Mouse (Mus musculus) sigmoid colon, adult 10 weeks (tissue): ENCODE data around the gene Doc2g. TPM values are rescaled to one million over a fixed set of nuclear protein-coding genes. Genes with fewer than 3 reads are reported as not detected.

Experiments used
- polyA plus RNA-seq: library from polyadenylated mRNA; stranded (reverse); fragments of 350-450 nt; fragmentation: Illumina TruSeq; extraction: RNeasy Lipid Tissue Mini Kit (QIAGEN cat#74804); gene quantifications from one replicate; pipeline ENCODE4 v1.2.3, GENCODE M21; 2014; ENCODE audit warnings: low read depth, low replicate concordance

Doc2g gene
- polyA plus RNA-seq, result not detected

GRCm38 (mm10) chr19:4003112-4003511 lies at the start of gene Doc2g:
Gene Doc2g, plus strand, starts transcription at chr19:4003313.

GRCm38 (mm10) chr19:3958470-3958869 lies 44.6 kb upstream of the Doc2g start, which contains the start of gene Aldh3b3:
Gene Aldh3b3, plus strand, starts transcription at chr19:3958645.

GRCm38 (mm10) chr19:3972229-3972628 lies 30.9 kb upstream of the Doc2g start, which contains the start of gene Aldh3b2:
Gene Aldh3b2, plus strand, starts transcription at chr19:3972328.

GRCm38 (mm10) chr19:3986334-3986733 lies 16.8 kb upstream of the Doc2g start, which contains the start of gene Acy3:
Gene Acy3, plus strand, starts transcription at chr19:3986570.

GRCm38 (mm10) chr19:3992416-3992815 lies 10.7 kb upstream of the Doc2g start, which contains the start of gene Tbx10:
Gene Tbx10, plus strand, starts transcription at chr19:3992752.

GRCm38 (mm10) chr19:4000119-4000900 lies 2.8 kb upstream of the Doc2g start, which contains the start of the genes Nudt8 and Gm49405:
Gene Nudt8, plus strand, starts transcription at chr19:4000580.
Gene Gm49405, plus strand, starts transcription at chr19:4000626.

GRCm38 (mm10) chr19:4012432-4013022 lies 9.4 kb downstream of the Doc2g start, which contains the start of gene Ndufv1:
Gene Ndufv1, minus strand, starts transcription at chr19:4012806.

GRCm38 (mm10) chr19:4037788-4038232 lies 34.7 kb downstream of the Doc2g start, which contains the start of gene Gstp1:
Gene Gstp1, minus strand, starts transcription at chr19:4037985.

GRCm38 (mm10) chr19:4045966-4046865 lies 43.1 kb downstream of the Doc2g start, which contains the start of gene Gstp2:
Gene Gstp2, minus strand, starts transcription at chr19:4046023.

Other genes with a start within 250 kb of the Doc2g start
- gene Kmt5b, start 235.9 kb upstream of the Doc2g start, polyA plus RNA-seq, result 242 TPM
- 66.4 TPM for gene Chka, start 151.5 kb upstream of the Doc2g start, polyA plus RNA-seq
- 3.8 TPM for gene Tcirg1, start 96.2 kb upstream of the Doc2g start, polyA plus RNA-seq
- gene Ndufs8, start 90.5 kb upstream of the Doc2g start, polyA plus RNA-seq, result 5.1 TPM
- gene Aldh3b1, start 73.5 kb upstream of the Doc2g start, polyA plus RNA-seq, result 0.50 TPM
- gene Unc93b1, start 68.1 kb upstream of the Doc2g start, polyA plus RNA-seq, result 1.8 TPM
- gene Aldh3b3, start 44.7 kb upstream of the Doc2g start, polyA plus RNA-seq, result not detected
- gene Aldh3b2, start 31.0 kb upstream of the Doc2g start, polyA plus RNA-seq, result 0.44 TPM
- 1.1 TPM for gene Acy3, start 16.7 kb upstream of the Doc2g start, polyA plus RNA-seq
- gene Tbx10, start 10.6 kb upstream of the Doc2g start, polyA plus RNA-seq, result not detected
- not detected for gene Nudt8, start 2.7 kb upstream of the Doc2g start, polyA plus RNA-seq
- 0.47 TPM for gene Gm49405, start 2.7 kb upstream of the Doc2g start, polyA plus RNA-seq
- gene Ndufv1, start 9.5 kb downstream of the Doc2g start, polyA plus RNA-seq, result 8.4 TPM
- gene Gstp1, start 34.7 kb downstream of the Doc2g start, polyA plus RNA-seq, result 27.6 TPM
- 2.6 TPM for gene Gstp2, start 42.7 kb downstream of the Doc2g start, polyA plus RNA-seq
- gene Gstp3, start 56.3 kb downstream of the Doc2g start, polyA plus RNA-seq, result not detected
- gene Cabp2, start 78.3 kb downstream of the Doc2g start, polyA plus RNA-seq, result not detected
- 4.7 TPM for gene Cdk2ap2, start 93.9 kb downstream of the Doc2g start, polyA plus RNA-seq
- 0.63 TPM for gene Pitpnm1, start 96.7 kb downstream of the Doc2g start, polyA plus RNA-seq
- gene Aip, start 122.5 kb downstream of the Doc2g start, polyA plus RNA-seq, result 0.47 TPM
- not detected for gene Gpr152, start 136.5 kb downstream of the Doc2g start, polyA plus RNA-seq
- 0.66 TPM for gene Cabp4, start 140.7 kb downstream of the Doc2g start, polyA plus RNA-seq
- 53.4 TPM for gene Coro1b, start 145.3 kb downstream of the Doc2g start, polyA plus RNA-seq
- 10.0 TPM for gene Ptprcap, start 150.3 kb downstream of the Doc2g start, polyA plus RNA-seq
- gene Rps6kb2, start 160.0 kb downstream of the Doc2g start, polyA plus RNA-seq, result 3.2 TPM
- 1.9 TPM for gene Carns1, start 172.2 kb downstream of the Doc2g start, polyA plus RNA-seq
- 1.2 TPM for gene Tbc1d10c, start 188.0 kb downstream of the Doc2g start, polyA plus RNA-seq
- 90.7 TPM for gene Ppp1ca, start 188.8 kb downstream of the Doc2g start, polyA plus RNA-seq
- gene Rad9a, start 198.3 kb downstream of the Doc2g start, polyA plus RNA-seq, result 2.5 TPM
- 0.44 TPM for gene Clcf1, start 210.9 kb downstream of the Doc2g start, polyA plus RNA-seq
- gene AC109138.7, start 211.0 kb downstream of the Doc2g start, polyA plus RNA-seq, result not detected
- gene Pold4, start 228.6 kb downstream of the Doc2g start, polyA plus RNA-seq, result not detected